Mouse (Mus musculus): ENCODE data around the gene Slc39a11. TPM values are rescaled to one million over a fixed set of nuclear protein-coding genes. Genes with fewer than 3 reads are reported as not detected.
A peak's percentile ranks its signal among the peaks of the same experiment; 100 is the strongest.

Slc39a11 gene
- total and polyA plus RNA-seq, 3 experiments = 43.2 to 54.4 (median 51.0) TPM

- H3K79me2 ChIP-seq (replicated peaks; ENCODE audit: control insufficient read depth, extremely low read depth, insufficient read depth, poor library complexity, severe bottlenecking) = no peaks in the 10 kb centered on the region
Measured at GRCm38 (mm10) chr11:113631302-113631701, 18.6 kb downstream of the Slc39a11 start.

GRCm38 (mm10) chr11:113630642-113631041, 19.2 kb downstream of the Slc39a11 start:
- H3K9ac ChIP-seq (ENCODE audit: insufficient read depth, low read depth) = no peak overlapping the region
- H3K4me2 ChIP-seq (ENCODE audit: insufficient read depth, low read depth, poor library complexity, severe bottlenecking) = no peak overlapping the region
- no peaks in the 10 kb centered on the region; a peak in 1 of 4 replicates for H3K4me1 ChIP-seq (ENCODE audit: control insufficient read depth in 1 of 2, insufficient read depth in 2 of 2)
- H3K79me2 ChIP-seq (replicated peaks; ENCODE audit: control insufficient read depth, extremely low read depth, insufficient read depth, poor library complexity, severe bottlenecking) = no peaks in the 10 kb centered on the region
- no peak overlapping the region for H3K27ac ChIP-seq (ENCODE audit: insufficient read depth, low read depth)
- dilution Hi-C loops (cut with MboI; ENCODE audit: extremely low pct_ligation_motif_present, extremely low pct_unique_long_range_greater_than_20kb, low sequenced_read_pairs) (no loop called here), in situ Hi-C loops (cut with MboI; ENCODE audit: low pct_ligation_motif_present, low pct_unique_long_range_greater_than_20kb, low sequenced_read_pairs) (no loop called here)
- DNase-seq (ENCODE audit: extremely low read depth) = peak; percentile 38
- H3K9me3 ChIP-seq (replicated peaks; ENCODE audit: low read length) = no peaks in the 10 kb centered on the region
- TF ChIP-seq UBTF (IDR thresholded peaks at IDR 0.05; ENCODE audit: low read depth, low read length) (no peak), MAX (IDR thresholded peaks at IDR 0.05; ENCODE audit: low read length) (no peak), POLR2A (IDR thresholded peaks at IDR 0.05; ENCODE audit: low read depth, low read length) (no peak), RAD21 (IDR thresholded peaks at IDR 0.05; ENCODE audit: low read depth, low read length) (peak; percentile 79), PAX5 (IDR thresholded peaks at IDR 0.05; ENCODE audit: low read length) (no peak), KAT2A (IDR thresholded peaks at IDR 0.05; ENCODE audit: insufficient replicate concordance, low read length) (no peak), MEF2A (IDR thresholded peaks at IDR 0.05; ENCODE audit: borderline replicate concordance, low read depth, low read length) (no peak), CTCF (conservative IDR thresholded peaks at IDR 0.05 in 1 of 2, IDR thresholded peaks at IDR 0.05 in 1 of 2; ENCODE audit: low read depth in 2 of 2, low read length in 2 of 2) (peak; percentile 32 to 71; a peak in 3 of 4 replicates), TBP (conservative IDR thresholded peaks at IDR 0.05; ENCODE audit: low read depth, low read length) (no peak), RCOR1 (conservative IDR thresholded peaks at IDR 0.05; ENCODE audit: low read depth, low read length) (no peak), JUND (conservative IDR thresholded peaks at IDR 0.05; ENCODE audit: low read depth, low read length) (no peak), USF1 (IDR thresholded peaks at IDR 0.05; ENCODE audit: low read depth, low read length) (no peak), SIN3A (IDR thresholded peaks at IDR 0.05; ENCODE audit: low read length) (no peak), SMC3 (IDR thresholded peaks at IDR 0.05; ENCODE audit: low read depth, low read length) (peak; percentile 66), CHD1 (IDR thresholded peaks at IDR 0.05; ENCODE audit: low read depth, low read length) (no peak), ETS1 (conservative IDR thresholded peaks at IDR 0.05; ENCODE audit: low read depth, low read length) (no peak), POLR2AphosphoS2 (IDR thresholded peaks at IDR 0.05; ENCODE audit: low read depth, low read length) (no peak), NRF1 (IDR thresholded peaks at IDR 0.05; ENCODE audit: low read depth, low read length) (no peak)
- H3K4me3 ChIP-seq (replicated peaks in 1 of 3; ENCODE audit: low read depth in 2 of 3, low read length in 2 of 3, poor library complexity in 1 of 3) = no peak overlapping the region
- H3K27me3 ChIP-seq (replicated peaks) = peaks cover 21% of the 10 kb centered on the region
- no peaks in the 10 kb centered on the region for H3K36me3 ChIP-seq (replicated peaks in 1 of 2; ENCODE audit: control insufficient read depth in 1 of 2, insufficient read depth in 1 of 2, low read length in 1 of 2)

More at GRCm38 (mm10) chr11:113631302-113631701, 18.6 kb downstream of the Slc39a11 start:
- no peak for TF ChIP-seq RCOR1 (conservative IDR thresholded peaks at IDR 0.05; ENCODE audit: low read depth, low read length)
- TF ChIP-seq ELF1 (IDR thresholded peaks at IDR 0.05; ENCODE audit: low read depth, low read length) = no peak
- TF ChIP-seq KAT2A (IDR thresholded peaks at IDR 0.05; ENCODE audit: insufficient replicate concordance, low read length) = no peak
- TF ChIP-seq POLR2AphosphoS2 (IDR thresholded peaks at IDR 0.05; ENCODE audit: low read depth, low read length) = no peak
- no peak for TF ChIP-seq ZNF384 (IDR thresholded peaks at IDR 0.05; ENCODE audit: low read depth, low read length)
- TF ChIP-seq NRF1 (IDR thresholded peaks at IDR 0.05; ENCODE audit: low read depth, low read length) = no peak
- Histone ChIP-seq H3K9me3 (replicated peaks; ENCODE audit: low read length) (no peaks in the 10 kb centered on the region), H3K4me1 (ENCODE audit: control insufficient read depth in 1 of 2, insufficient read depth in 2 of 2) (no peaks in the 10 kb centered on the region; a peak in 1 of 4 replicates), H3K4me2 (ENCODE audit: insufficient read depth, low read depth, poor library complexity, severe bottlenecking) (no peak overlapping the region), H3K27me3 (replicated peaks) (peaks cover 24% of the 10 kb centered on the region), H3K36me3 (replicated peaks in 1 of 2; ENCODE audit: control insufficient read depth in 1 of 2, insufficient read depth in 1 of 2, low read length in 1 of 2) (no peaks in the 10 kb centered on the region), H3K27ac (ENCODE audit: insufficient read depth, low read depth) (no peak overlapping the region), H3K4me3 (replicated peaks in 1 of 3; ENCODE audit: low read depth in 2 of 3, low read length in 2 of 3, poor library complexity in 1 of 3) (no peak overlapping the region), H3K9ac (ENCODE audit: insufficient read depth, low read depth) (no peak overlapping the region)
- dilution Hi-C loops (cut with MboI; ENCODE audit: extremely low pct_ligation_motif_present, extremely low pct_unique_long_range_greater_than_20kb, low sequenced_read_pairs) (no loop called here), in situ Hi-C loops (cut with MboI; ENCODE audit: low pct_ligation_motif_present, low pct_unique_long_range_greater_than_20kb, low sequenced_read_pairs) (no loop called here)
- DNase-seq (ENCODE audit: extremely low read depth) = no peak

Data from CH12.LX (cell line).